9 mouse cellular contexts compared by ENCODE assay signal in genomic region chr7:71533109-71533508, GRCm38 (mm10).
A peak's percentile ranks its signal among the peaks of the same experiment; 100 is the strongest.
DNase-seq lines count a peak whose midpoint lies in the region; ATAC-seq and TF ChIP-seq lines count a peak whose summit lies in the region.
"Had no signal": no experiment of that assay in that cellular context is flagged by ENCODE, and none has a peak within 500 bp of the region (broad histone marks: within the 10 kb centered on the region; RNA-seq: fewer than 3 reads in every experiment).

No protein-coding gene starts in this region.

- H3K4me3 ChIP-seq in forebrain, embryonic 13.5 days, result no peak overlapping the region
- H3K4me3 ChIP-seq in forebrain, embryonic 11.5 days (ENCODE audit: low read depth, low read length), result no peak overlapping the region
- no peak overlapping the region for H3K4me3 ChIP-seq in midbrain, postnatal 0 days (ENCODE audit: low read depth, low read length)
- H3K4me3 ChIP-seq in midbrain, embryonic 11.5 days (ENCODE audit: low read depth, low read length), result no peak overlapping the region
- no peak overlapping the region for H3K4me3 ChIP-seq in kidney, embryonic 16.5 days (ENCODE audit: low read length)
- H3K4me3 ChIP-seq: erythroblast, embryonic 14.5 days had no signal

- no peaks in the 10 kb centered on the region for H3K27me3 ChIP-seq in forebrain, embryonic 13.5 days
- H3K27me3 ChIP-seq in forebrain, embryonic 11.5 days (ENCODE audit: control insufficient read depth, insufficient read depth, low read length), result no peaks in the 10 kb centered on the region
- no peaks in the 10 kb centered on the region for H3K27me3 ChIP-seq in midbrain, postnatal 0 days (ENCODE audit: insufficient read depth, low read length)
- no peaks in the 10 kb centered on the region for H3K27me3 ChIP-seq in midbrain, embryonic 11.5 days (ENCODE audit: control insufficient read depth, insufficient read depth, low read length)
- H3K27me3 ChIP-seq in kidney, embryonic 16.5 days (ENCODE audit: insufficient read depth, low read length), result no peaks in the 10 kb centered on the region

- TF ChIP-seq CTCF in midbrain, postnatal 0 days (IDR thresholded peaks at IDR 0.05), result no peak

- peak; percentile 70; the same call in 1 of the 2 replicates for ATAC-seq in forebrain, embryonic 13.5 days
- ATAC-seq in forebrain, embryonic 11.5 days (replicated peaks; ENCODE audit: low FRiP score), result no peak
- no peak for ATAC-seq in midbrain, postnatal 0 days (ENCODE audit: low FRiP score)
- ATAC-seq in midbrain, embryonic 11.5 days (ENCODE audit: low FRiP score), result no peak
- peak; percentile 86; the same call in 1 of the 2 replicates for ATAC-seq in kidney, embryonic 16.5 days (ENCODE audit: low FRiP score, low TSS enrichment)
- ATAC-seq in cerebellum, adult (ENCODE audit: insufficient number of reproducible peaks, low FRiP score, low TSS enrichment), result no peak

- H3K36me3 ChIP-seq in forebrain, embryonic 13.5 days (ENCODE audit: poor library complexity, severe bottlenecking), result no peaks in the 10 kb centered on the region
- H3K36me3 ChIP-seq in forebrain, embryonic 11.5 days (ENCODE audit: control insufficient read depth, insufficient read depth, low read length), result no peaks in the 10 kb centered on the region
- H3K36me3 ChIP-seq in midbrain, postnatal 0 days (ENCODE audit: insufficient read depth, low read length), result no peaks in the 10 kb centered on the region
- H3K36me3 ChIP-seq in midbrain, embryonic 11.5 days (ENCODE audit: control insufficient read depth, insufficient read depth, low read length), result no peaks in the 10 kb centered on the region
- no peaks in the 10 kb centered on the region for H3K36me3 ChIP-seq in kidney, embryonic 16.5 days (ENCODE audit: insufficient read depth, low read length)

- H3K27ac ChIP-seq in forebrain, embryonic 13.5 days, result no peak overlapping the region; the same call in 1 of the 2 replicates
- H3K27ac ChIP-seq in forebrain, embryonic 11.5 days (ENCODE audit: low read depth, low read length), result no peak overlapping the region
- H3K27ac ChIP-seq in midbrain, postnatal 0 days (ENCODE audit: low read depth, low read length), result no peak overlapping the region
- no peak overlapping the region for H3K27ac ChIP-seq in midbrain, embryonic 11.5 days (ENCODE audit: low read depth, low read length)
- peak overlapping the region; percentile 77 for H3K27ac ChIP-seq in kidney, embryonic 16.5 days (ENCODE audit: low read length)

- H3K9me3 ChIP-seq in forebrain, embryonic 13.5 days (replicated peaks), result no peaks in the 10 kb centered on the region
- no peaks in the 10 kb centered on the region for H3K9me3 ChIP-seq in forebrain, embryonic 11.5 days (ENCODE audit: control insufficient read depth, low read length)
- H3K9me3 ChIP-seq in midbrain, postnatal 0 days (ENCODE audit: low read length), result no peaks in the 10 kb centered on the region
- no peaks in the 10 kb centered on the region for H3K9me3 ChIP-seq in midbrain, embryonic 11.5 days (ENCODE audit: control insufficient read depth, low read length)
- no peaks in the 10 kb centered on the region for H3K9me3 ChIP-seq in kidney, embryonic 16.5 days (ENCODE audit: low read length)

- H3K4me2 ChIP-seq in forebrain, embryonic 13.5 days, result no peak overlapping the region
- no peak overlapping the region for H3K4me2 ChIP-seq in forebrain, embryonic 11.5 days (ENCODE audit: low read depth, low read length, severe bottlenecking)
- H3K4me2 ChIP-seq in midbrain, postnatal 0 days (ENCODE audit: low read depth, low read length, poor library complexity, severe bottlenecking), result no peak overlapping the region
- no peak overlapping the region for H3K4me2 ChIP-seq in midbrain, embryonic 11.5 days
- no peak overlapping the region for H3K4me2 ChIP-seq in kidney, embryonic 16.5 days (replicated peaks; ENCODE audit: low read depth, low read length)

- peaks cover 6% of the 10 kb centered on the region; the same call in 1 of the 2 replicates for H3K4me1 ChIP-seq in forebrain, embryonic 13.5 days
- no peaks in the 10 kb centered on the region for H3K4me1 ChIP-seq in forebrain, embryonic 11.5 days (replicated peaks; ENCODE audit: control insufficient read depth, insufficient read depth, low read length)
- H3K4me1 ChIP-seq in midbrain, postnatal 0 days (ENCODE audit: insufficient read depth, low read length), result no peaks in the 10 kb centered on the region
- no peaks in the 10 kb centered on the region for H3K4me1 ChIP-seq in midbrain, embryonic 11.5 days (ENCODE audit: control insufficient read depth, insufficient read depth, low read length)
- 0 out of 2 replicates have a peak, but pooled peaks cover 5% of the 10 kb centered on the region for H3K4me1 ChIP-seq in kidney, embryonic 16.5 days (ENCODE audit: insufficient read depth, low read length)

- DNase-seq in forebrain, embryonic 11.5 days (ENCODE audit: low spot score), result no peak
- peak; percentile 54 for DNase-seq in midbrain, postnatal 0 days (ENCODE audit: low spot score)
- DNase-seq in midbrain, embryonic 11.5 days (ENCODE audit: low spot score, missing footprints), result no peak
- DNase-seq in retina, postnatal 1 day, result peak; percentile 81
- DNase-seq in frontal cortex, postnatal 10 days (ENCODE audit: low spot score in 2 of 2), result no peak

- 20% methylated on average over 5 of the region's 5 CpGs for WGBS in forebrain, embryonic 13.5 days
- 60% methylated on average over 5 of the region's 5 CpGs for WGBS in forebrain, embryonic 11.5 days
- WGBS in midbrain, postnatal 0 days, result 55% methylated on average over 5 of the region's 5 CpGs
- 83% methylated on average over 5 of the region's 5 CpGs for WGBS in midbrain, embryonic 11.5 days
- 10% methylated on average over 5 of the region's 5 CpGs for WGBS in kidney, embryonic 16.5 days

- H3K9ac ChIP-seq in forebrain, embryonic 13.5 days, result no peak overlapping the region
- no peak overlapping the region for H3K9ac ChIP-seq in forebrain, embryonic 11.5 days (ENCODE audit: low read length)
- H3K9ac ChIP-seq in midbrain, postnatal 0 days (replicated peaks; ENCODE audit: low read length, poor library complexity, severe bottlenecking), result no peak overlapping the region
- no peak overlapping the region for H3K9ac ChIP-seq in midbrain, embryonic 11.5 days (ENCODE audit: low read length)
- no peak overlapping the region for H3K9ac ChIP-seq in kidney, embryonic 16.5 days (replicated peaks; ENCODE audit: low read length)

Comparison
In these comparisons a context has a peak if more than half of its experiments do, and no peak if none do; other contexts are left out.
1. ATAC-seq: peak in forebrain, embryonic 13.5 days (single experiment) and kidney, embryonic 16.5 days (single experiment); none in forebrain, embryonic 11.5 days (single experiment), midbrain, postnatal 0 days (single experiment), midbrain, embryonic 11.5 days (single experiment) and cerebellum, adult (single experiment).
2. DNase-seq: peak in midbrain, postnatal 0 days (single experiment) and retina, postnatal 1 day (single experiment); none in forebrain, embryonic 11.5 days (single experiment), midbrain, embryonic 11.5 days (single experiment) and frontal cortex, postnatal 10 days (0 of 2).